Mouse (Mus musculus) cerebellum, adult 9-10 months (tissue): ENCODE data around the gene Tap1.
"Not testable (repeated sequence)": the region's sequence is repeated elsewhere in the genome, so short reads cannot be mapped to it uniquely, and the experiment has no call there.

Source experiments
- DNase-seq: peaks from one replicate; pipeline ENCODE4 v3.0.0; 2022

Gene Tap1

GRCm38 (mm10) chr17:34205021-34205745 is 17.8 kb downstream of the Tap1 start:
- no peak for DNase-seq

GRCm38 (mm10) chr17:34205746-34206176 is 18.4 kb downstream of the Tap1 start:
- peak; percentile 28 for DNase-seq

GRCm38 (mm10) chr17:34206731-34207130 is 19.4 kb downstream of the Tap1 start:
- no peak for DNase-seq

- no peak for DNase-seq
These were observed 20.1 kb downstream of the Tap1 start for GRCm38 (mm10) chr17:34207456-34207855.

- DNase-seq, result no peak
These were observed 20.5 kb downstream of the Tap1 start for GRCm38 (mm10) chr17:34207866-34208265.

- DNase-seq, result no peak
These were observed 21.1 kb downstream of the Tap1 start for GRCm38 (mm10) chr17:34208421-34208820.

GRCm38 (mm10) chr17:34209680-34210079 is 22.3 kb downstream of the Tap1 start:
- no peak for DNase-seq

- DNase-seq, result no peak
These were observed 23.2 kb downstream of the Tap1 start for GRCm38 (mm10) chr17:34210599-34210998.

- DNase-seq, result no peak
These were observed 24.5 kb downstream of the Tap1 start for GRCm38 (mm10) chr17:34211746-34212365.

- DNase-seq, result no peak
These were observed 26.6 kb downstream of the Tap1 start for GRCm38 (mm10) chr17:34213936-34214335.

- DNase-seq, result no peak
These were observed 27.8 kb downstream of the Tap1 start for GRCm38 (mm10) chr17:34215176-34215575.

GRCm38 (mm10) chr17:34217216-34217928 is 30.0 kb downstream of the Tap1 start:
- no peak for DNase-seq

GRCm38 (mm10) chr17:34217986-34218385 is 30.6 kb downstream of the Tap1 start:
- DNase-seq, result no peak

- no peak for DNase-seq
These were observed 31.3 kb downstream of the Tap1 start for GRCm38 (mm10) chr17:34218675-34219074.

- not testable (repeated sequence) for DNase-seq
These were observed 31.7 kb downstream of the Tap1 start for GRCm38 (mm10) chr17:34219096-34219495.

GRCm38 (mm10) chr17:34219801-34220200 is 32.4 kb downstream of the Tap1 start:
- DNase-seq, result peak; percentile 68

GRCm38 (mm10) chr17:34220401-34220800 is 33.0 kb downstream of the Tap1 start:
- not testable (repeated sequence) for DNase-seq

GRCm38 (mm10) chr17:34224816-34225215 is 37.5 kb downstream of the Tap1 start:
- DNase-seq, result no peak

GRCm38 (mm10) chr17:34225426-34225825 is 38.1 kb downstream of the Tap1 start:
- DNase-seq, result no peak

- not testable (repeated sequence) for DNase-seq
These were observed 38.6 kb downstream of the Tap1 start for GRCm38 (mm10) chr17:34225911-34226310.

- peak; percentile 6 for DNase-seq
These were observed 43.6 kb downstream of the Tap1 start for GRCm38 (mm10) chr17:34230971-34231370.

GRCm38 (mm10) chr17:34232021-34232420 is 44.7 kb downstream of the Tap1 start:
- DNase-seq, result not testable (repeated sequence)

GRCm38 (mm10) chr17:34234926-34235325 is 47.6 kb downstream of the Tap1 start:
- peak; percentile 49 for DNase-seq

- DNase-seq, result no peak
These were observed 49.3 kb downstream of the Tap1 start for GRCm38 (mm10) chr17:34236691-34237090.
